Mouse (Mus musculus) bone marrow macrophage, adult 2 months (primary cell): ENCODE measurements around the gene Pcx.

Experiments
- CTCF ChIP-seq: IDR thresholded peaks from 2 replicates; pipeline ENCODE4 v1.5.1; 2012; ENCODE audit warnings: low read depth, mild to moderate bottlenecking, low read length, moderate library complexity
- POLR2A ChIP-seq: IDR thresholded peaks from 2 replicates; pipeline ENCODE4 v1.6.1; 2012; ENCODE audit warnings: mild to moderate bottlenecking, low read depth, low read length, borderline replicate concordance

GRCm38 (mm10) chr19:4491080-4491695 is 19.1 kb upstream of the Pcx start:
- TF ChIP-seq CTCF (no peak), POLR2A (no peak)
